Mouse (Mus musculus) liver, postnatal 0 days (tissue): Measurements from ENCODE around the gene H2al1i.

Experiments used
- CTCF ChIP-seq: sonication (generic); IDR thresholded peaks from 2 replicates; pipeline ENCODE4 v1.5.1; 2016; ENCODE audit warnings: antibody characterized with exemption, low read depth
- EP300 ChIP-seq: IDR thresholded peaks from 2 replicates; pipeline ENCODE4 v1.6.1; 2016; ENCODE audit warnings: antibody characterized with exemption, low read depth, mild to moderate bottlenecking

DNA sequence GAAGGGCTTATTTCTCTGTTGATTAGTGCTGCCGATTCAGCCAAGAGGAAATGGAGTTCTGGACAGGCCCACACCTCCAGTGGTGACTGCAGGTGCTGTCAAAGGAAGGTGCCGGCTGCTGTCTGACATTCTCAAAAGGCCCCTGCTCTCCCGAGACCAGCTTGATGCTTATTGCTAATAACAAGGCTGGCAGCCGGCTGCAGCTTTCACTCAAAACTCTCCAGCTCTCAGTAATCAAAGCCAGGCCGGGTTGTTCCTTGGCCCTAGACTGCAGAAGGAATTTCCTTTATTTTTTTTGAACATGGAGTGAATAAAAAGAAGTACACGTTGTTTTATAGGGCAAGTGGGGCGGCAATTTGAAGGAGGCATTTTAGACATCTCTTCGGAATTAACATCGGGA, 21.3 kb downstream of the H2al1i start:
- no peak for TF ChIP-seq EP300
- no peak for TF ChIP-seq CTCF
